Mouse (Mus musculus) MEL (cell line): Measurements from ENCODE around the gene Anapc15-ps. TPM values are rescaled to one million over a fixed set of nuclear protein-coding genes. Genes with fewer than 3 reads are reported as not detected.

ENCODE experiments used
- DNase-seq: peaks from one replicate; pipeline ENCODE4 v3.0.0; 2011; ENCODE audit warnings: low read depth, low spot score
- H3K27ac ChIP-seq: 2 replicates; pipeline ENCODE4 v1.5.1; 2012; ENCODE audit warnings: low read depth, mild to moderate bottlenecking, control low read depth, low read length, moderate library complexity; ENCODE audit not compliant: control insufficient read depth
- H3K27me3 ChIP-seq, 2 experiments: fragments of 150-350 bp in 1 of 2; sonication (generic) in 1 of 2; 2 replicates each; pipeline ENCODE4 v1.6.1; 2012; ENCODE audit warnings: low read length in 2 of 2, mild to moderate bottlenecking in 2 of 2, improper control_type of control experiment in 1 of 2, moderate library complexity in 1 of 2; ENCODE audit not compliant: insufficient read depth in 2 of 2, control insufficient read depth in 1 of 2
- H3K36me3 ChIP-seq, 2 experiments: 2 replicates each; pipeline ENCODE4 v1.6.1; 2012 to 2014; ENCODE audit warnings: low read length in 2 of 2, improper control_type of control experiment in 1 of 2, inconsistent platforms in 1 of 2, mild to moderate bottlenecking in 1 of 2; ENCODE audit not compliant: insufficient read depth in 2 of 2, control insufficient read depth in 1 of 2
- H3K4me1 ChIP-seq, 2 experiments: fragments of 150-350 bp in 1 of 2; sonication (generic) in 1 of 2; 2 replicates each; pipeline ENCODE4 v1.6.1; 2012; ENCODE audit warnings: low read length in 2 of 2, improper control_type of control experiment in 1 of 2, mild to moderate bottlenecking in 1 of 2; ENCODE audit not compliant: insufficient read depth in 2 of 2, control insufficient read depth in 1 of 2
- H3K4me3 ChIP-seq, 2 experiments: fragments of 150-350 bp in 1 of 2; sonication (generic) in 1 of 2; 2 replicates each; pipeline ENCODE4 v1.5.1; 2012; ENCODE audit warnings: low read depth in 2 of 2, low read length in 2 of 2, mild to moderate bottlenecking in 2 of 2, moderate library complexity in 2 of 2, control low read depth in 1 of 2, improper control_type of control experiment in 1 of 2; ENCODE audit not compliant: control insufficient read depth in 1 of 2, insufficient read depth in 1 of 2
- H3K79me2 ChIP-seq: 2 replicates; pipeline ENCODE4 v1.6.1; 2012; ENCODE audit warnings: mild to moderate bottlenecking, low read length, moderate library complexity; ENCODE audit not compliant: control insufficient read depth, poor library complexity, insufficient read depth
- H3K9ac ChIP-seq: 2 replicates; pipeline ENCODE4 v1.6.1; 2012; ENCODE audit warnings: low read depth, mild to moderate bottlenecking, control low read depth, low read length, moderate library complexity; ENCODE audit not compliant: control insufficient read depth, poor library complexity, severe bottlenecking
- H3K9me3 ChIP-seq: fragments of 150-350 bp; sonication (generic); replicated peaks from 2 replicates; pipeline ENCODE4 v1.6.1; 2012; ENCODE audit warnings: mild to moderate bottlenecking, low read length, improper control_type of control experiment, moderate library complexity; ENCODE audit not compliant: insufficient read depth
- BHLHE40 ChIP-seq: IDR thresholded peaks from 2 replicates; pipeline ENCODE4 v1.6.1; 2012; ENCODE audit warnings: low read depth, mild to moderate bottlenecking, inconsistent platforms, low read length, improper control_type of control experiment, borderline replicate concordance
- CHD1 ChIP-seq: IDR thresholded peaks from 2 replicates; pipeline ENCODE4 v1.6.1; 2012; ENCODE audit warnings: low read depth, mild to moderate bottlenecking, inconsistent platforms, low read length, improper control_type of control experiment
- CHD2 ChIP-seq: IDR thresholded peaks from 2 replicates; pipeline ENCODE4 v1.6.1; 2011; ENCODE audit warnings: low read length, improper control_type of control experiment
- E2F4 ChIP-seq: IDR thresholded peaks from 2 replicates; pipeline ENCODE4 v1.6.1; 2011; ENCODE audit warnings: low read depth, low read length, improper control_type of control experiment, borderline replicate concordance
- ELF1 ChIP-seq: IDR thresholded peaks from 2 replicates; pipeline ENCODE4 v1.6.1; 2014; ENCODE audit warnings: low read depth, mild to moderate bottlenecking, inconsistent platforms, low read length, improper control_type of control experiment, moderate library complexity
- ETS1 ChIP-seq: IDR thresholded peaks from 2 replicates; pipeline ENCODE4 v1.6.1; 2012; ENCODE audit warnings: low read depth, mild to moderate bottlenecking, inconsistent platforms, low read length, improper control_type of control experiment, moderate library complexity
- GABPA ChIP-seq: IDR thresholded peaks from 2 replicates; pipeline ENCODE4 v1.6.1; 2012; ENCODE audit warnings: low read depth, mild to moderate bottlenecking, inconsistent platforms, low read length, improper control_type of control experiment, moderate library complexity
- GATA1 ChIP-seq: IDR thresholded peaks from 2 replicates; pipeline ENCODE4 v1.6.1; 2011; ENCODE audit warnings: low read depth, low read length, improper control_type of control experiment
- KAT2A ChIP-seq: conservative IDR thresholded peaks from 2 replicates; pipeline ENCODE4 v1.6.1; 2012; ENCODE audit warnings: low read depth, low read length, improper control_type of control experiment, inconsistent platforms
- MAFK ChIP-seq: IDR thresholded peaks from 2 replicates; pipeline ENCODE4 v1.6.1; 2011; ENCODE audit warnings: low read depth, mild to moderate bottlenecking, low read length, improper control_type of control experiment, borderline replicate concordance
- MAX ChIP-seq: IDR thresholded peaks from 2 replicates; pipeline ENCODE4 v1.6.1; 2011; ENCODE audit warnings: low read length, improper control_type of control experiment
- MAZ ChIP-seq: IDR thresholded peaks from 2 replicates; pipeline ENCODE4 v1.6.1; 2012; ENCODE audit warnings: low read depth, mild to moderate bottlenecking, inconsistent platforms, low read length, improper control_type of control experiment
- MEF2A ChIP-seq: IDR thresholded peaks from 2 replicates; pipeline ENCODE4 v1.6.1; 2014; ENCODE audit warnings: low read depth, mild to moderate bottlenecking, inconsistent platforms, low read length, improper control_type of control experiment; ENCODE audit not compliant: poor library complexity, insufficient replicate concordance, severe bottlenecking; ENCODE audit errors: extremely low read depth
- MYB ChIP-seq: IDR thresholded peaks from 2 replicates; pipeline ENCODE4 v1.6.1; 2011; ENCODE audit warnings: mild to moderate bottlenecking, low read depth, low read length, improper control_type of control experiment
- MYC ChIP-seq: IDR thresholded peaks from 2 replicates; pipeline ENCODE4 v1.6.1; 2011; ENCODE audit warnings: low read depth, mild to moderate bottlenecking, low read length, improper control_type of control experiment, moderate library complexity
- POLR2A ChIP-seq, 2 experiments: IDR thresholded peaks; 2 replicates each; pipeline ENCODE4 v1.6.1; 2011 to 2012; ENCODE audit warnings: low read length in 2 of 2, mild to moderate bottlenecking in 2 of 2, control low read depth in 1 of 2, improper control_type of control experiment in 1 of 2, low read depth in 1 of 2, moderate library complexity in 1 of 2; ENCODE audit not compliant: control insufficient read depth in 1 of 2, insufficient read depth in 1 of 2, poor library complexity in 1 of 2
- POLR2AphosphoS5 ChIP-seq: IDR thresholded peaks from 2 replicates; pipeline ENCODE4 v1.6.1; 2012; ENCODE audit warnings: low read depth, borderline replicate concordance, mild to moderate bottlenecking, inconsistent platforms, low read length, moderate library complexity, mixed read lengths
- TBP ChIP-seq: IDR thresholded peaks from 2 replicates; pipeline ENCODE4 v1.8.0; 2011; ENCODE audit warnings: low read depth, low read length, improper control_type of control experiment
- TCF12 ChIP-seq: IDR thresholded peaks from 2 replicates; pipeline ENCODE4 v1.6.1; 2014; ENCODE audit warnings: low read depth, mild to moderate bottlenecking, inconsistent platforms, low read length, improper control_type of control experiment, moderate library complexity
- UBTF ChIP-seq: IDR thresholded peaks from 2 replicates; pipeline ENCODE4 v1.6.1; 2012; ENCODE audit warnings: low read depth, mild to moderate bottlenecking, inconsistent platforms, low read length, improper control_type of control experiment, moderate library complexity, borderline replicate concordance; ENCODE audit not compliant: insufficient read depth
- USF2 ChIP-seq, 2 experiments: IDR thresholded peaks; 2 replicates each; pipeline ENCODE4 v1.6.1; 2011 to 2012; ENCODE audit warnings: improper control_type of control experiment in 2 of 2, low read length in 2 of 2, borderline replicate concordance in 1 of 2, inconsistent platforms in 1 of 2, low read depth in 1 of 2, mild to moderate bottlenecking in 1 of 2; ENCODE audit not compliant: insufficient read depth in 1 of 2
- ZC3H11A ChIP-seq: IDR thresholded peaks from 2 replicates; pipeline ENCODE4 v1.6.1; 2012; ENCODE audit warnings: low read depth, mild to moderate bottlenecking, inconsistent platforms, low read length, improper control_type of control experiment
- ZNF384 ChIP-seq: IDR thresholded peaks from 2 replicates; pipeline ENCODE4 v1.6.1; 2012; ENCODE audit warnings: low read depth, mild to moderate bottlenecking, inconsistent platforms, low read length, improper control_type of control experiment
- polyA plus RNA-seq, 2 experiments: library from polyadenylated mRNA; stranded (reverse) in 1 of 2; unstranded in 1 of 2; fragments of >175 nt in 1 of 2; fragments of >200 nt in 1 of 2; gene quantifications; 2 replicates each; pipeline versions ENCODE4 v1.2.1 to v1.2.4; 2012; ENCODE audit warnings: low replicate concordance in 2 of 2, low read depth in 1 of 2; ENCODE audit not compliant: insufficient read length in 2 of 2, insufficient read depth in 1 of 2, missing spikeins in 1 of 2
- total RNA-seq: library from RNA; depleted of rRNA; stranded (reverse); fragments of 300-350 nt; gene quantifications from 2 replicates; pipeline ENCODE4 v1.2.3, GENCODE M21; 2012

Anapc15-ps gene
- total and polyA plus RNA-seq, 3 experiments: 0.31 TPM; not detected in 2

- DNase-seq: no peak
- Histone ChIP-seq H3K27ac (no peak overlapping the region), H3K36me3 (peaks cover 0 to 6% of the 10 kb centered on the region in 2 experiments; a peak in 2 of 4 replicates), H3K9ac (no peak overlapping the region), H3K4me3 (no peak overlapping the region), H3K4me1 (peaks cover 0 to 19% of the 10 kb centered on the region in 2 experiments; a peak in 3 of 4 replicates), H3K9me3 (no peaks in the 10 kb centered on the region), H3K27me3 (no peaks in the 10 kb centered on the region), H3K79me2 (no peaks in the 10 kb centered on the region)
- TF ChIP-seq POLR2AphosphoS5 (no peak), UBTF (no peak), GABPA (no peak), ETS1 (no peak), BHLHE40 (no peak), MYC (no peak), MAX (no peak), ZC3H11A (no peak), ZNF384 (no peak), TBP (no peak), ELF1 (no peak)
These were observed 5.4 kb upstream of the Anapc15-ps start for GRCm38 (mm10) chr10:95678661-95679060.

- H3K4me3 ChIP-seq: peak overlapping the region in 1 of 2 experiments; percentile 51; a peak in 3 of 4 replicates
- H3K9ac ChIP-seq: peak overlapping the region; percentile 36
- H3K36me3 ChIP-seq: peaks cover 0 to 6% of the 10 kb centered on the region in 2 experiments; a peak in 2 of 4 replicates
- H3K9me3 ChIP-seq: no peaks in the 10 kb centered on the region
- H3K4me1 ChIP-seq: peaks cover 0 to 19% of the 10 kb centered on the region in 2 experiments; a peak in 3 of 4 replicates
- no peak for TF ChIP-seq KAT2A
- no peak for TF ChIP-seq MYB
- TF ChIP-seq MYC: no peak
- TF ChIP-seq E2F4: no peak
- TF ChIP-seq MAFK: no peak
- no peak for TF ChIP-seq CHD2
- TF ChIP-seq POLR2AphosphoS5: no peak
- no peak for TF ChIP-seq UBTF
- TF ChIP-seq USF2 (IDR thresholded peaks at IDR 0.05; ENCODE audit: borderline replicate concordance in 1 of 2, insufficient read depth in 1 of 2, low read depth in 1 of 2, low read length in 2 of 2): no peak
- no peak for TF ChIP-seq ZC3H11A
- no peak for TF ChIP-seq POLR2A (IDR thresholded peaks at IDR 0.05; ENCODE audit: control insufficient read depth in 1 of 2, insufficient read depth in 1 of 2, low read depth in 1 of 2, low read length in 2 of 2, poor library complexity in 1 of 2)
- TF ChIP-seq MAZ: no peak
- TF ChIP-seq CHD1: no peak
- TF ChIP-seq GATA1: no peak
- no peak for TF ChIP-seq MEF2A
- no peak for TF ChIP-seq ETS1
- no peak for TF ChIP-seq TCF12
- no peak for DNase-seq
- H3K27me3 ChIP-seq: no peaks in the 10 kb centered on the region
- no peaks in the 10 kb centered on the region for H3K79me2 ChIP-seq
- H3K27ac ChIP-seq: no peak overlapping the region
These were observed 5.0 kb upstream of the Anapc15-ps start for GRCm38 (mm10) chr10:95678241-95678640.
